Mouse (Mus musculus) frontal cortex, postnatal 25 days (tissue): ENCODE data around the gene Pnma5.

Source experiments
- DNase-seq, 2 experiments: peaks; one replicate each; pipeline ENCODE4 v3.0.0; 2022; ENCODE audit warnings: low spot score in 2 of 2

The Pnma5 gene

GRCm38 (mm10) chrX:72985607-72986006 is 51.3 kb downstream of the Pnma5 start:
- no peak for DNase-seq
